Mouse (Mus musculus) layer of hippocampus, adult 9-10 months (tissue): Measurements from ENCODE around the gene Ifit1.

Experiments used
- DNase-seq: peaks from one replicate; pipeline ENCODE4 v3.0.0; 2022; ENCODE audit warnings: low spot score

The Ifit1 gene

DNA sequence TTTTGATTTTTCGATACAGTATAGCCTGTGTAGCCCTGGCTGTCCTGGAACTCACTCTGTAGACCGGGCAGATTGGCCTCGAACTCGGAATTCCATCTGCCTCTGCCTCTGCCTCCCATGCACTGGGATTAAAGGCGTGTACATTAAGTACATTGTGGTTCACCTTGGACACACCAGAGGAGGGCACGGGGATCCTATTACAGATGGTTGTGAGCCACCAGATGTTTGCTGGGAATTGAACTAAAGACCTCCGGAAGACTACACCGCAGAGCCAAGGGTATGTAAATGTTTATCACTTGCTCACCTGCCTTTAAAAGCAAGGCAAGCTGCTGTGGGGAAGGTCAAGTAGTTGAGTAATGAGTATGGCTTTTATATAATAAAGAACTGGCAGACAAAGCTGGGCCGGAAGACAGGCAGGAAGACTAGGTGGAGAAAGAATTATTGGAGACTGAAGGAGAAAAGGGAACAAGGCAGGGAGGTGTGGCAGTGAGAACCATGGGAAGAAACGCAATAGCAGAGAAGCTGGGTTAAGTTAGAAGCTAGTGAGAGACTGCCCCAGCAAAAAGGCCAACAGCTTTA is 14.6 kb downstream of the Ifit1 start:
- DNase-seq = no peak

DNA sequence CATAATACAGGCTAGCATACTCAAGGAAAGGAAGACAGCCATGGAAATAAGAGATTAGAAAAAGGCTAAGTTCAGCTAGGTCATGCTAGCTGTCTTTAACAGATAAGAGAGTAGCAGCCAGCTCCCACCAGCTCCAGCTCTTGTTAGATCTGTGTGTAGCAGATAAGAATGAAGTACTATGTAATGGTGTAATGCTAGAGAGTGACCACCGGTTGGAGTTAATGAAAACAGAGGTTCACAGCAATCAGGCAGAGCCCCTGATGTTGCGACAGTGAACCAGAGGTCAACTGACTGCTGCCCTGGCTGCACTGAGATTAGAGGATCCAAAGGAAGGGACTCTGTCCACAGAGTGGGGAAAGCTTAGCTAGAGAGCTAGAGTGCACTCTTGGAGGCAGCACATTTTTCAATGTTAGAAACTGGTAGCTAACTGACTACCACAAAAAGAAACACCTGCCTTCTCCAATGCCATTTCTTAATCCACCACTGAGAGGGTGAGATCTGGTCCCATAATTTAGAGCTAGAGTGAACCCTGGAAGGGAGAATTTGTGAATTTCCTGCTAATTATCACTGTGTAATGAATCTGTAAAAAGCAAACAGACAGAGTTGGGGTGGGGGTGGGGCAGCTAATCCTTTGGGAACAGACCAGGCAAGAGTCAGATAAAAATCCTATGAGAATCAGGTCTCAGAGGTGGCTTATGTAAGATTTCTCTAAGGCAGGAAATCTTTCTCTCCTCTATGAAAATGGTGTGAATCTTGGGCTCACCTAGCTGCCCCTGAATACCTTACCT is 16.0 kb downstream of the Ifit1 start:
- no peak for DNase-seq

GRCm38 (mm10) chr19:34662067-34662507 is 21.4 kb downstream of the Ifit1 start:
- DNase-seq = peak; percentile 36

- no peak for DNase-seq
Observed at GRCm38 (mm10) chr19:34662740-34663139, 22.1 kb downstream of the Ifit1 start.

DNA sequence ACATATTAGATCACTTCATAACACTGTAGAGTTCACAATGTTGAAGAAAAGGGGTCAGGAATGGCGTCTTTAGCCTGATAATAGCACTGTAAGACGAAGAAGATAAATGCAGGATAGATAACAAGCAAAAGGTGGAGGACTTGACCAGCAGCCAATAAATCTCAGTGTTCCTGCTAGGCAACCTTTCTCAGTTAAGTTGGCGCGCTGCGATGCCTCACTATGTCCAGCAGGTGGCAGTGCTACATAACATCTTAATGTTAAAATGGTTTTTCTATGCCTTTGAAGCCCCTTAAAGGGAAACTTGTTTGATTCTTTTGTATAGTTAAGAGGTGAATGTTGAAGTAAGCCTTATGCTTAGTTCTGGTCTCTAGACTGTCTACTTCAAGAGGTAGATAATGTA is 25.5 kb downstream of the Ifit1 start:
- peak; percentile 63 for DNase-seq

GRCm38 (mm10) chr19:34673476-34673875 is 32.8 kb downstream of the Ifit1 start:
- DNase-seq = no peak

GRCm38 (mm10) chr19:34678428-34678827 is 37.8 kb downstream of the Ifit1 start:
- DNase-seq = no peak

DNA sequence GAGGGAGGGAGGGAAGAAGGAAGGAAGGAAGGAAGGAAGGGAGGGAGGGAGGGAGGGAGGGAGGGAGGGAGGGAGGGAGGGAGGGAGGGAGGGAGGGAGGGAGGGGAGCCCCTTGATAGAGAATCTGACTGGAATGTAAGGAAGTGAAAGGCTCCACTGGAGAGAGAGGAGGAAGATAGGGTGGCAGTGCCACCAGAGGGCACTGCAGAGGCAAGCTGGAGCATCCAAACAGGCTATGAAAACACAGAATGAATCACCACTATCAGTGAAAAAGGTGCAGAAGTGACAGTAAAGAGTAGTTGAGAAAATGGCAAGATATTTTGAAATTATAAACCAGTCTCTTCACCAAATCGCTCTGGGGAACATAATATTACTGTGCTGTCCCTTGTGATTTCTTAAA is 44.2 kb downstream of the Ifit1 start:
- no peak for DNase-seq

- DNase-seq = no peak
Observed at GRCm38 (mm10) chr19:34685530-34685929, 44.9 kb downstream of the Ifit1 start.

DNA sequence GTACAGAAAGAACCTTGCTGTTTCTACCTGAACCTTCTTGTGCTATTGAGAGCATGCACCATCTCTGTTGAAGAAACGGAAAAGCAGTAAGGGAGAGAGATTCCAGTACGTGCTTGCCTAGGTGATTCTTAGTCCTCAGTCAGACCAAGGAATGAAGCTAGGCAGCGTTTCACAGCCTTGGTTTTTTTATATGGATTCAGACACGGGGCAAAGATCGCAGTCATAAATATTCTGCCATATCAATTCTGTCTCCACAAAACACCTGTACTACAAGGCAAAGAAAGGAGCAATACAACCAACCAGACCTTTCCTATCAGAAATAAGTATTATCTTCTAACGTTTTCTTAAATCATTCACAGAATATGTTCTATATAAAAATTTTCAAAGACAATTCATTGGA is 50.7 kb downstream of the Ifit1 start:
- DNase-seq = no peak

GRCm38 (mm10) chr19:34696352-34696986 is 55.8 kb downstream of the Ifit1 start:
- DNase-seq = no peak

- no peak for DNase-seq
Observed at GRCm38 (mm10) chr19:34697461-34697860, 56.8 kb downstream of the Ifit1 start.

GRCm38 (mm10) chr19:34698432-34698831 is 57.8 kb downstream of the Ifit1 start:
- no peak for DNase-seq

- DNase-seq = no peak
Observed at GRCm38 (mm10) chr19:34698852-34699251, 58.2 kb downstream of the Ifit1 start.

- DNase-seq = no peak
Observed at GRCm38 (mm10) chr19:34699300-34699699, 58.6 kb downstream of the Ifit1 start.
